Mouse (Mus musculus) MEL (cell line): ENCODE measurements around the gene Fut8. TPM values are rescaled to one million over a fixed set of nuclear protein-coding genes. Genes with fewer than 3 reads are reported as not detected.

Experiments used
- DNase-seq: peaks from one replicate; pipeline ENCODE4 v3.0.0; 2011; ENCODE audit warnings: low read depth, low spot score
- H3K27ac ChIP-seq: 2 replicates; pipeline ENCODE4 v1.5.1; 2012; ENCODE audit warnings: low read depth, mild to moderate bottlenecking, control low read depth, low read length, moderate library complexity; ENCODE audit not compliant: control insufficient read depth
- H3K27me3 ChIP-seq, 2 experiments: fragments of 150-350 bp in 1 of 2; sonication (generic) in 1 of 2; 2 replicates each; pipeline ENCODE4 v1.6.1; 2012; ENCODE audit warnings: low read length in 2 of 2, mild to moderate bottlenecking in 2 of 2, improper control_type of control experiment in 1 of 2, moderate library complexity in 1 of 2; ENCODE audit not compliant: insufficient read depth in 2 of 2, control insufficient read depth in 1 of 2
- H3K36me3 ChIP-seq, 2 experiments: 2 replicates each; pipeline ENCODE4 v1.6.1; 2012 to 2014; ENCODE audit warnings: low read length in 2 of 2, improper control_type of control experiment in 1 of 2, inconsistent platforms in 1 of 2, mild to moderate bottlenecking in 1 of 2; ENCODE audit not compliant: insufficient read depth in 2 of 2, control insufficient read depth in 1 of 2
- H3K4me1 ChIP-seq, 2 experiments: fragments of 150-350 bp in 1 of 2; sonication (generic) in 1 of 2; 2 replicates each; pipeline ENCODE4 v1.6.1; 2012; ENCODE audit warnings: low read length in 2 of 2, improper control_type of control experiment in 1 of 2, mild to moderate bottlenecking in 1 of 2; ENCODE audit not compliant: insufficient read depth in 2 of 2, control insufficient read depth in 1 of 2
- H3K4me3 ChIP-seq, 2 experiments: fragments of 150-350 bp in 1 of 2; sonication (generic) in 1 of 2; 2 replicates each; pipeline ENCODE4 v1.5.1; 2012; ENCODE audit warnings: low read depth in 2 of 2, low read length in 2 of 2, mild to moderate bottlenecking in 2 of 2, moderate library complexity in 2 of 2, control low read depth in 1 of 2, improper control_type of control experiment in 1 of 2; ENCODE audit not compliant: control insufficient read depth in 1 of 2, insufficient read depth in 1 of 2
- H3K79me2 ChIP-seq: 2 replicates; pipeline ENCODE4 v1.6.1; 2012; ENCODE audit warnings: mild to moderate bottlenecking, low read length, moderate library complexity; ENCODE audit not compliant: control insufficient read depth, poor library complexity, insufficient read depth
- H3K9ac ChIP-seq: 2 replicates; pipeline ENCODE4 v1.6.1; 2012; ENCODE audit warnings: low read depth, mild to moderate bottlenecking, control low read depth, low read length, moderate library complexity; ENCODE audit not compliant: control insufficient read depth, poor library complexity, severe bottlenecking
- H3K9me3 ChIP-seq: fragments of 150-350 bp; sonication (generic); replicated peaks from 2 replicates; pipeline ENCODE4 v1.6.1; 2012; ENCODE audit warnings: mild to moderate bottlenecking, low read length, improper control_type of control experiment, moderate library complexity; ENCODE audit not compliant: insufficient read depth
- BHLHE40 ChIP-seq: IDR thresholded peaks from 2 replicates; pipeline ENCODE4 v1.6.1; 2012; ENCODE audit warnings: low read depth, mild to moderate bottlenecking, inconsistent platforms, low read length, improper control_type of control experiment, borderline replicate concordance
- CHD1 ChIP-seq: IDR thresholded peaks from 2 replicates; pipeline ENCODE4 v1.6.1; 2012; ENCODE audit warnings: low read depth, mild to moderate bottlenecking, inconsistent platforms, low read length, improper control_type of control experiment
- CHD2 ChIP-seq: IDR thresholded peaks from 2 replicates; pipeline ENCODE4 v1.6.1; 2011; ENCODE audit warnings: low read length, improper control_type of control experiment
- CTCF ChIP-seq, 3 experiments: IDR thresholded peaks in 2 of 3; conservative IDR thresholded peaks in 1 of 3; 2 replicates each; pipeline ENCODE4 v1.5.1; 2011 to 2012; ENCODE audit warnings: low read length in 3 of 3, low read depth in 2 of 3, mild to moderate bottlenecking in 2 of 3, improper control_type of control experiment in 1 of 3, inconsistent platforms in 1 of 3, mixed read lengths in 1 of 3, moderate library complexity in 1 of 3; ENCODE audit not compliant: control insufficient read depth in 1 of 3, insufficient read depth in 1 of 3, poor library complexity in 1 of 3, severe bottlenecking in 1 of 3
- E2F4 ChIP-seq: IDR thresholded peaks from 2 replicates; pipeline ENCODE4 v1.6.1; 2011; ENCODE audit warnings: low read depth, low read length, improper control_type of control experiment, borderline replicate concordance
- EP300 ChIP-seq, 2 experiments: IDR thresholded peaks; 2 replicates each; pipeline ENCODE4 v1.6.1; 2011; ENCODE audit warnings: improper control_type of control experiment in 2 of 2, low read length in 2 of 2, low read depth in 1 of 2, mild to moderate bottlenecking in 1 of 2
- ETS1 ChIP-seq: IDR thresholded peaks from 2 replicates; pipeline ENCODE4 v1.6.1; 2012; ENCODE audit warnings: low read depth, mild to moderate bottlenecking, inconsistent platforms, low read length, improper control_type of control experiment, moderate library complexity
- GABPA ChIP-seq: IDR thresholded peaks from 2 replicates; pipeline ENCODE4 v1.6.1; 2012; ENCODE audit warnings: low read depth, mild to moderate bottlenecking, inconsistent platforms, low read length, improper control_type of control experiment, moderate library complexity
- KAT2A ChIP-seq: conservative IDR thresholded peaks from 2 replicates; pipeline ENCODE4 v1.6.1; 2012; ENCODE audit warnings: low read depth, low read length, improper control_type of control experiment, inconsistent platforms
- MAFK ChIP-seq: IDR thresholded peaks from 2 replicates; pipeline ENCODE4 v1.6.1; 2011; ENCODE audit warnings: low read depth, mild to moderate bottlenecking, low read length, improper control_type of control experiment, borderline replicate concordance
- MEF2A ChIP-seq: IDR thresholded peaks from 2 replicates; pipeline ENCODE4 v1.6.1; 2014; ENCODE audit warnings: low read depth, mild to moderate bottlenecking, inconsistent platforms, low read length, improper control_type of control experiment; ENCODE audit not compliant: poor library complexity, insufficient replicate concordance, severe bottlenecking; ENCODE audit errors: extremely low read depth
- MYC ChIP-seq: IDR thresholded peaks from 2 replicates; pipeline ENCODE4 v1.6.1; 2011; ENCODE audit warnings: low read depth, mild to moderate bottlenecking, low read length, improper control_type of control experiment, moderate library complexity
- NELFE ChIP-seq: IDR thresholded peaks from 2 replicates; pipeline ENCODE4 v1.6.1; 2011; ENCODE audit warnings: low read depth, low read length, improper control_type of control experiment
- NRF1 ChIP-seq: IDR thresholded peaks from 2 replicates; pipeline ENCODE4 v1.6.1; 2014; ENCODE audit warnings: low read depth, mild to moderate bottlenecking, inconsistent platforms, low read length, improper control_type of control experiment, moderate library complexity; ENCODE audit not compliant: poor library complexity, insufficient read depth, severe bottlenecking
- POLR2AphosphoS2 ChIP-seq: IDR thresholded peaks from 2 replicates; pipeline ENCODE4 v1.6.1; 2011; ENCODE audit warnings: low read length, improper control_type of control experiment
- RCOR1 ChIP-seq: IDR thresholded peaks from 2 replicates; pipeline ENCODE4 v1.6.1; 2012; ENCODE audit warnings: low read depth, mild to moderate bottlenecking, inconsistent platforms, low read length, improper control_type of control experiment
- UBTF ChIP-seq: IDR thresholded peaks from 2 replicates; pipeline ENCODE4 v1.6.1; 2012; ENCODE audit warnings: low read depth, mild to moderate bottlenecking, inconsistent platforms, low read length, improper control_type of control experiment, moderate library complexity, borderline replicate concordance; ENCODE audit not compliant: insufficient read depth
- ZC3H11A ChIP-seq: IDR thresholded peaks from 2 replicates; pipeline ENCODE4 v1.6.1; 2012; ENCODE audit warnings: low read depth, mild to moderate bottlenecking, inconsistent platforms, low read length, improper control_type of control experiment
- ZKSCAN1 ChIP-seq: IDR thresholded peaks from 2 replicates; pipeline ENCODE4 v1.6.1; 2012; ENCODE audit warnings: low read depth, mild to moderate bottlenecking, inconsistent platforms, low read length, improper control_type of control experiment, moderate library complexity
- ZNF384 ChIP-seq: IDR thresholded peaks from 2 replicates; pipeline ENCODE4 v1.6.1; 2012; ENCODE audit warnings: low read depth, mild to moderate bottlenecking, inconsistent platforms, low read length, improper control_type of control experiment
- polyA plus RNA-seq, 2 experiments: library from polyadenylated mRNA; stranded (reverse) in 1 of 2; unstranded in 1 of 2; fragments of >175 nt in 1 of 2; fragments of >200 nt in 1 of 2; gene quantifications; 2 replicates each; pipeline versions ENCODE4 v1.2.1 to v1.2.4; 2012; ENCODE audit warnings: low replicate concordance in 2 of 2, low read depth in 1 of 2; ENCODE audit not compliant: insufficient read length in 2 of 2, insufficient read depth in 1 of 2, missing spikeins in 1 of 2
- total RNA-seq: library from RNA; depleted of rRNA; stranded (reverse); fragments of 300-350 nt; gene quantifications from 2 replicates; pipeline ENCODE4 v1.2.3, GENCODE M21; 2012

Gene Fut8
- total and polyA plus RNA-seq, 3 experiments: 61.3 to 90.0 (median 73.7) TPM

- Histone ChIP-seq H3K9ac (no peak overlapping the region), H3K36me3 (no peaks in the 10 kb centered on the region), H3K27ac (no peak overlapping the region), H3K27me3 (no peaks in the 10 kb centered on the region), H3K9me3 (no peaks in the 10 kb centered on the region), H3K79me2 (no peaks in the 10 kb centered on the region), H3K4me3 (no peak overlapping the region), H3K4me1 (no peaks in the 10 kb centered on the region)
- no peak for DNase-seq
- TF ChIP-seq CHD1: no peak
- no peak for TF ChIP-seq KAT2A
- TF ChIP-seq CHD2: no peak
- no peak for TF ChIP-seq MAFK
- TF ChIP-seq MEF2A: no peak
Observed at GRCm38 (mm10) chr12:77501466-77502240, 263.7 kb downstream of the Fut8 start.

DNA sequence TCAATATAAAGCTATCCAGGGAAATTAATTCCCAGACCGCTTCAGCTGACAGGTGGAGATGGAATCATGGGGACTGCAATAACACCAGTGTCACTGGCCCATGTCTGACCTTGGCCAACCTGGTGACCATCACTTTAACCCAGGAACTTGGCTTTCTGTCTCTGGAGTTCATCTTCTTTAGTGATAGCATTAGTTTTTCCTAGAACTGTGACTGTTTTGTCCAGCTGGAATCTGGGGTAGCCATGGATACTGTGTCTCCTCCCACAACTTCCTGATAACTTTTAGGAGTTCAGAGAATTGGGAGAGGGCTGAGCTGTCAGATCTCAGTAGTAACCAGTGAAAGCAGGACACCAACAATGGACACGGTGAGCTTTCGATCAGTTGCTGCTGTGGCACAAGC is 264.3 kb downstream of the Fut8 start:
- no peak overlapping the region for H3K9ac ChIP-seq

GRCm38 (mm10) chr12:77505431-77505830 is 267.5 kb downstream of the Fut8 start:
- Histone ChIP-seq H3K4me1 (no peaks in the 10 kb centered on the region), H3K36me3 (no peaks in the 10 kb centered on the region)
- TF ChIP-seq EP300 (IDR thresholded peaks at IDR 0.05; ENCODE audit: low read depth in 1 of 2, low read length in 2 of 2): no peak
- no peak for TF ChIP-seq CHD2
- TF ChIP-seq, all 39 proteins: peak for 0
- no peak for DNase-seq
- H3K79me2 ChIP-seq: no peaks in the 10 kb centered on the region
- no peaks in the 10 kb centered on the region for H3K9me3 ChIP-seq
- H3K4me3 ChIP-seq: no peak overlapping the region
- no peaks in the 10 kb centered on the region for H3K27me3 ChIP-seq
- H3K27ac ChIP-seq: no peak overlapping the region
- H3K9ac ChIP-seq: no peak overlapping the region

More for the DNA sequence above, 264.3 kb downstream of the Fut8 start:
- no peak for DNase-seq
- Histone ChIP-seq H3K9me3 (no peaks in the 10 kb centered on the region), H3K4me1 (no peaks in the 10 kb centered on the region), H3K79me2 (no peaks in the 10 kb centered on the region), H3K27me3 (no peaks in the 10 kb centered on the region), H3K27ac (no peak overlapping the region), H3K36me3 (no peaks in the 10 kb centered on the region), H3K4me3 (no peak overlapping the region)
- TF ChIP-seq CTCF (IDR thresholded peaks at IDR 0.05 in 2 of 3, conservative IDR thresholded peaks at IDR 0.05 in 1 of 3; ENCODE audit: control insufficient read depth in 1 of 3, insufficient read depth in 1 of 3, low read depth in 2 of 3, low read length in 3 of 3, poor library complexity in 1 of 3, severe bottlenecking in 1 of 3) (no peak), EP300 (IDR thresholded peaks at IDR 0.05; ENCODE audit: low read depth in 1 of 2, low read length in 2 of 2) (no peak), ZKSCAN1 (no peak), ZNF384 (no peak), ETS1 (no peak), E2F4 (no peak), MAFK (no peak), POLR2AphosphoS2 (no peak), MYC (no peak), NRF1 (no peak), UBTF (no peak), RCOR1 (no peak), ZC3H11A (no peak), NELFE (no peak), BHLHE40 (no peak), MEF2A (no peak), GABPA (no peak)
